Mouse (Mus musculus) liver, embryonic 11.5 days (tissue): Measurements from ENCODE around the gene Platr17. TPM values are rescaled to one million over a fixed set of nuclear protein-coding genes. Genes with fewer than 3 reads are reported as not detected.

Source experiments
- ATAC-seq: fragments of 200-750 bp; cut with Nextera tagmentation; replicated peaks from 2 replicates; pipeline ENCODE4 v1.8.0; 2017; ENCODE audit warnings: moderate number of reproducible peaks, mild to moderate bottlenecking, moderate TSS enrichment, moderate library complexity; ENCODE audit not compliant: low FRiP score
- DNase-seq: peaks from one replicate; pipeline ENCODE4 v3.0.0-alpha.2; 2017; ENCODE audit warnings: low spot score
- H3K27ac ChIP-seq: fragments of 300-500 bp; sonication (generic); 2 replicates; pipeline ENCODE4 v1.5.1; 2014; ENCODE audit warnings: mild to moderate bottlenecking, low read depth, low read length, control low read depth
- H3K27me3 ChIP-seq: fragments of 300-500 bp; sonication (generic); replicated peaks from 2 replicates; pipeline ENCODE4 v1.6.1; 2014; ENCODE audit warnings: low read length, mixed read lengths; ENCODE audit not compliant: control insufficient read depth, insufficient read depth
- H3K36me3 ChIP-seq: fragments of 300-500 bp; sonication (generic); 2 replicates; pipeline ENCODE4 v1.6.1; 2014; ENCODE audit warnings: mild to moderate bottlenecking, low read length, moderate library complexity, mixed read lengths; ENCODE audit not compliant: control insufficient read depth, insufficient read depth
- H3K4me1 ChIP-seq: fragments of 300-500 bp; sonication (generic); replicated peaks from 2 replicates; pipeline ENCODE4 v1.6.1; 2014; ENCODE audit warnings: low read length, mixed read lengths; ENCODE audit not compliant: control insufficient read depth, insufficient read depth
- H3K4me2 ChIP-seq: fragments of 300-500 bp; sonication (generic); 2 replicates; pipeline ENCODE4 v1.6.1; 2014; ENCODE audit warnings: mild to moderate bottlenecking, control low read depth, moderate library complexity
- H3K4me3 ChIP-seq: fragments of 300-500 bp; sonication (generic); 2 replicates; pipeline ENCODE4 v1.5.1; 2014; ENCODE audit warnings: low read depth, low read length, control low read depth
- H3K9ac ChIP-seq: fragments of 300-500 bp; sonication (generic); 2 replicates; pipeline ENCODE4 v1.6.1; 2014; ENCODE audit warnings: low read depth, low read length, control low read depth
- H3K9me3 ChIP-seq: fragments of 300-500 bp; sonication (generic); 2 replicates; pipeline ENCODE4 v1.6.1; 2016; ENCODE audit warnings: low read length, inconsistent platforms, mixed read lengths; ENCODE audit not compliant: control insufficient read depth
- WGBS: fragments of 180-500 bp; shearing (Covaris S2); extraction: QIAGEN DNeasy Blood & Tissue Kit; methylation state at CpG from one replicate; pipeline ENCODE4 v1.1.7; 2014; 5-methylcytosine and 5-hydroxymethylcytosine counted together
- polyA plus RNA-seq: library from polyadenylated mRNA; unstranded; fragments of >200 nt; fragmentation: Nextera tagmentation; extraction: Ambion mirVana; gene quantifications from 2 replicates; pipeline ENCODE4 v1.2.1, GENCODE M21; 2014

The Platr17 gene
- polyA plus RNA-seq, 1 experiment from 2014 or later: 2.2 TPM

GRCm38 (mm10) chr17:33940206-33940805 lies 35.4 kb downstream of the Platr17 start, which contains the start of the genes Pfdn6 and Wdr46:
Gene Pfdn6, minus strand, starts transcription at chr17:33940343.
Gene Wdr46, plus strand, starts transcription at chr17:33940660.
- H3K27me3 ChIP-seq: no peaks in the 10 kb centered on the region
- H3K9me3 ChIP-seq: no peaks in the 10 kb centered on the region
- peak; percentile 88 for ATAC-seq
- under 1% methylated on average over 36 of the region's 36 CpGs for WGBS
- peak within 1 kb of the TSS; percentile 92 for H3K4me2 ChIP-seq
- H3K36me3 ChIP-seq: peaks cover 37% of the 10 kb centered on the region
- peaks cover 19% of the 10 kb centered on the region for H3K4me1 ChIP-seq
- DNase-seq: peak; percentile 84
- no peak within 1 kb of the TSS for H3K27ac ChIP-seq
- peak within 1 kb of the TSS; percentile 83 for H3K9ac ChIP-seq
- H3K4me3 ChIP-seq: peak within 1 kb of the TSS; percentile 91

GRCm38 (mm10) chr17:33940981-33941380 lies 36.0 kb downstream of the Platr17 start:
- 1% methylated on average over 26 of the region's 26 CpGs for WGBS
- H3K27me3 ChIP-seq: no peaks in the 10 kb centered on the region
- no peaks in the 10 kb centered on the region for H3K9me3 ChIP-seq
- no peak overlapping the region for H3K27ac ChIP-seq
- peak overlapping the region; percentile 92 for H3K4me2 ChIP-seq
- ATAC-seq: peak; percentile 7; the same call in 1 of the 2 replicates
- H3K36me3 ChIP-seq: peaks cover 34% of the 10 kb centered on the region
- peak overlapping the region; percentile 91 for H3K4me3 ChIP-seq
- peaks cover 19% of the 10 kb centered on the region for H3K4me1 ChIP-seq
- DNase-seq: no peak
- peak overlapping the region; percentile 83 for H3K9ac ChIP-seq

GRCm38 (mm10) chr17:33941381-33941780 lies 36.4 kb downstream of the Platr17 start:
- Histone ChIP-seq H3K4me1 (peaks cover 19% of the 10 kb centered on the region), H3K36me3 (peaks cover 34% of the 10 kb centered on the region), H3K9ac (peak overlapping the region; percentile 83), H3K27ac (no peak overlapping the region), H3K4me2 (peak overlapping the region; percentile 92), H3K9me3 (no peaks in the 10 kb centered on the region), H3K4me3 (peak overlapping the region; percentile 91), H3K27me3 (no peaks in the 10 kb centered on the region)
- no peak for ATAC-seq
- no peak for DNase-seq
- 45% methylated on average over 19 of the region's 19 CpGs for WGBS

GRCm38 (mm10) chr17:33943454-33943853 lies 38.5 kb downstream of the Platr17 start:
- H3K4me3 ChIP-seq: no peak overlapping the region; the same call in 1 of the 2 replicates

GRCm38 (mm10) chr17:33947430-33948089 lies 42.6 kb downstream of the Platr17 start:
- ATAC-seq: no peak

More at GRCm38 (mm10) chr17:33943454-33943853, 38.5 kb downstream of the Platr17 start:
- 92% methylated on average over 15 of the region's 15 CpGs for WGBS
- no peak overlapping the region for H3K9ac ChIP-seq
- no peak for DNase-seq
- H3K4me2 ChIP-seq: no peak overlapping the region
- no peaks in the 10 kb centered on the region for H3K9me3 ChIP-seq
- peaks cover 30% of the 10 kb centered on the region for H3K36me3 ChIP-seq
- no peak for ATAC-seq
- peaks cover 18% of the 10 kb centered on the region for H3K4me1 ChIP-seq
- no peaks in the 10 kb centered on the region for H3K27me3 ChIP-seq
- no peak overlapping the region for H3K27ac ChIP-seq

GRCm38 (mm10) chr17:33948090-33948904 lies 43.4 kb downstream of the Platr17 start:
- ATAC-seq (no peak), DNase-seq (no peak)
- WGBS: 88% methylated on average over 22 of the region's 22 CpGs
- Histone ChIP-seq H3K27ac (no peak overlapping the region), H3K4me1 (peaks cover 34% of the 10 kb centered on the region), H3K9me3 (no peaks in the 10 kb centered on the region), H3K36me3 (peaks cover 44% of the 10 kb centered on the region), H3K27me3 (no peaks in the 10 kb centered on the region), H3K4me2 (no peak overlapping the region), H3K4me3 (no peak overlapping the region), H3K9ac (no peak overlapping the region)

More at GRCm38 (mm10) chr17:33947430-33948089, 42.6 kb downstream of the Platr17 start:
- Histone ChIP-seq H3K27ac (no peak overlapping the region), H3K27me3 (no peaks in the 10 kb centered on the region), H3K4me2 (no peak overlapping the region; the same call in 1 of the 2 replicates), H3K36me3 (peaks cover 41% of the 10 kb centered on the region), H3K9me3 (no peaks in the 10 kb centered on the region), H3K4me3 (no peak overlapping the region), H3K9ac (no peak overlapping the region), H3K4me1 (peaks cover 27% of the 10 kb centered on the region)
- DNase-seq: no peak
- 76% methylated on average over 10 of the region's 10 CpGs for WGBS

- H3K27ac ChIP-seq: no peak overlapping the region
- H3K4me1 ChIP-seq: peaks cover 42% of the 10 kb centered on the region
- H3K4me2 ChIP-seq: no peak overlapping the region
- no peaks in the 10 kb centered on the region for H3K9me3 ChIP-seq
- no peak for ATAC-seq
- DNase-seq: no peak
- peaks cover 44% of the 10 kb centered on the region for H3K36me3 ChIP-seq
- 86% methylated on average over 19 of the region's 19 CpGs for WGBS
- H3K27me3 ChIP-seq: no peaks in the 10 kb centered on the region
- no peak overlapping the region for H3K9ac ChIP-seq
- no peak overlapping the region for H3K4me3 ChIP-seq
Observed at GRCm38 (mm10) chr17:33948905-33949537, 44.1 kb downstream of the Platr17 start.

- WGBS: 70% methylated on average over 10 of the region's 10 CpGs
- H3K9ac ChIP-seq: peak overlapping the region; percentile 72
- no peak for DNase-seq
- peaks cover 41% of the 10 kb centered on the region for H3K36me3 ChIP-seq
- no peaks in the 10 kb centered on the region for H3K27me3 ChIP-seq
- peaks cover 48% of the 10 kb centered on the region for H3K4me1 ChIP-seq
- ATAC-seq: no peak
- peak overlapping the region; percentile 100 for H3K4me2 ChIP-seq
- H3K27ac ChIP-seq: peak overlapping the region; percentile 90
- no peaks in the 10 kb centered on the region for H3K9me3 ChIP-seq
- H3K4me3 ChIP-seq: peak overlapping the region; percentile 85
Observed at GRCm38 (mm10) chr17:33950131-33950625, 45.2 kb downstream of the Platr17 start.
